In the genomic region with DNA sequence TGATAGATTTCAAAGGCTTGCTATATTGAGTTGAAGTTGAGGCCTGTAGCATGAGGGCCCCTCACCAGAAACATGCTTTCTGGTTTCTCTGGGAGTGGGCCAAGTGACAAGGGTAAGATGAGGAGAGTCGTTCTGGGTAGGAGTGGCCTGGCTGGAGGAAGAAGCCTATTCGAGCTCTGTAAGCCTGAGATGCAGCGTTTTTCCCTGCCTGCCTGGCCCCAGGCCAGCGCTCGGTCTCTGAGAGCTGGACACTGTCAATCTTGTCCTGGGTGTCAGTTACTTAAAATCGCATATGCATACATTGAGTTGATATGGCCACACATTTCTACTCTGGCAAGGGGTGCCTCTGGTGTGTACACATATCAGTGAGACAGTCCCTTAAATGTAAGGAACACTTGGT, we compare ENCODE assay signal across 8 mouse cellular contexts. TPM values are rescaled to one million over a fixed set of nuclear protein-coding genes. Genes with fewer than 3 reads are reported as not detected.
A peak's percentile ranks its signal among the peaks of the same experiment; 100 is the strongest.
DNase-seq lines count a peak whose midpoint lies in the region; ATAC-seq and TF ChIP-seq lines count a peak whose summit lies in the region.

No protein-coding gene starts in this region.

- no peak overlapping the region for H3K9ac ChIP-seq in intestine, embryonic 14.5 days (ENCODE audit: low read length)
- no peak overlapping the region for H3K9ac ChIP-seq in stomach, postnatal 0 days (ENCODE audit: low read length)

- peak; percentile 13 for DNase-seq in cerebellum, adult 9-11 months
- DNase-seq in cerebellum, adult 9-10 months, result no peak
- DNase-seq in urinary bladder, postnatal 14 days (ENCODE audit: low spot score), result peak; percentile 28
- no peak for DNase-seq in urinary bladder, adult 2 months (ENCODE audit: low spot score)
- peak; percentile 70 for DNase-seq in intestine, embryonic 14.5 days (ENCODE audit: low spot score)
- no peak for DNase-seq in stomach, postnatal 0 days (ENCODE audit: low spot score)
- no peak for DNase-seq in layer of hippocampus, adult 9-11 months

- no peaks in the 10 kb centered on the region for H3K9me3 ChIP-seq in intestine, embryonic 14.5 days (ENCODE audit: control insufficient read depth, low read length)
- H3K9me3 ChIP-seq in stomach, postnatal 0 days (ENCODE audit: control insufficient read depth, low read length), result no peaks in the 10 kb centered on the region

- H3K27ac ChIP-seq in intestine, embryonic 14.5 days (ENCODE audit: low read depth), result peak overlapping the region; percentile 57
- H3K27ac ChIP-seq in stomach, postnatal 0 days (replicated peaks), result peak overlapping the region; percentile 58; the same call in 1 of the 2 replicates

- WGBS in intestine, embryonic 14.5 days, result 14% methylated on average over 6 of the region's 6 CpGs
- 25% methylated on average over 6 of the region's 6 CpGs for WGBS in stomach, postnatal 0 days

- no peak for TF ChIP-seq EP300 in stomach, postnatal 0 days (optimal IDR thresholded peaks at IDR 0.05)

- H3K36me3 ChIP-seq in intestine, embryonic 14.5 days (ENCODE audit: control insufficient read depth, insufficient read depth, low read length), result no peaks in the 10 kb centered on the region
- H3K36me3 ChIP-seq in stomach, postnatal 0 days (ENCODE audit: control insufficient read depth, insufficient read depth, low read length), result no peaks in the 10 kb centered on the region

- TF ChIP-seq CTCF in stomach, postnatal 0 days (IDR thresholded peaks at IDR 0.05; ENCODE audit: low read depth), result no peak

- H3K4me3 ChIP-seq in intestine, embryonic 14.5 days (ENCODE audit: low read depth, low read length), result no peak overlapping the region
- no peak overlapping the region for H3K4me3 ChIP-seq in stomach, postnatal 0 days (ENCODE audit: low read depth, low read length)

- peaks cover 17% of the 10 kb centered on the region for H3K4me1 ChIP-seq in intestine, embryonic 14.5 days (replicated peaks; ENCODE audit: control insufficient read depth, insufficient read depth, low read length)
- no peaks in the 10 kb centered on the region for H3K4me1 ChIP-seq in stomach, postnatal 0 days (replicated peaks; ENCODE audit: control insufficient read depth, insufficient read depth)

- no peak overlapping the region for H3K4me2 ChIP-seq in intestine, embryonic 14.5 days (ENCODE audit: low read length)
- H3K4me2 ChIP-seq in stomach, postnatal 0 days (replicated peaks; ENCODE audit: low read depth), result 0 out of 2 replicates have a peak overlapping the region, but pooled peaks have one; percentile 5

- ATAC-seq in intestine, embryonic 14.5 days (replicated peaks; ENCODE audit: low FRiP score, low TSS enrichment, low read depth), result peak; percentile 64
- ATAC-seq in stomach, postnatal 0 days (ENCODE audit: low FRiP score, low TSS enrichment), result 0 out of 2 replicates have a peak, but pooled peaks have one; percentile 35
- ATAC-seq in activated CD4-positive, CD25-positive, alpha-beta regulatory T cell, adult 4 months, result no peak

- no peaks in the 10 kb centered on the region for H3K27me3 ChIP-seq in intestine, embryonic 14.5 days (replicated peaks; ENCODE audit: control insufficient read depth, insufficient read depth, low read length)
- no peaks in the 10 kb centered on the region for H3K27me3 ChIP-seq in stomach, postnatal 0 days (ENCODE audit: control insufficient read depth, insufficient read depth, low read length)

RNA-seq across cellular contexts. Expression of gene Sema5a, which starts 43.9 kb away (rescaled TPM):
- polyA plus RNA-seq in urinary bladder, adult 2 months (2012; rRNA removed), result 10.1 and 15.0 TPM in 2 replicates
- 24.8 and 24.9 TPM in 2 replicates for polyA plus RNA-seq in intestine, embryonic 14.5 days (2014; fragmentation: Nextera tagmentation; extraction: Ambion mirVana)
- polyA plus RNA-seq in stomach, postnatal 0 days (2015; fragmentation: Nextera tagmentation; extraction: Ambion mirVana), result 5.5 and 6.2 TPM in 2 replicates
- not detected for polyA plus RNA-seq in activated CD4-positive, CD25-positive, alpha-beta regulatory T cell, adult 4 months (2017; shearing (Covaris generic))

Comparison
In these comparisons a context has a peak if more than half of its experiments do, and no peak if none do; other contexts are left out.
1. DNase-seq: peak in cerebellum, adult 9-11 months (single experiment), urinary bladder, postnatal 14 days (single experiment) and intestine, embryonic 14.5 days (single experiment); none in cerebellum, adult 9-10 months (single experiment), urinary bladder, adult 2 months (single experiment), stomach, postnatal 0 days (single experiment) and layer of hippocampus, adult 9-11 months (single experiment).